Comparison of ENCODE assay signal across 9 mouse cellular contexts in the genomic region with DNA sequence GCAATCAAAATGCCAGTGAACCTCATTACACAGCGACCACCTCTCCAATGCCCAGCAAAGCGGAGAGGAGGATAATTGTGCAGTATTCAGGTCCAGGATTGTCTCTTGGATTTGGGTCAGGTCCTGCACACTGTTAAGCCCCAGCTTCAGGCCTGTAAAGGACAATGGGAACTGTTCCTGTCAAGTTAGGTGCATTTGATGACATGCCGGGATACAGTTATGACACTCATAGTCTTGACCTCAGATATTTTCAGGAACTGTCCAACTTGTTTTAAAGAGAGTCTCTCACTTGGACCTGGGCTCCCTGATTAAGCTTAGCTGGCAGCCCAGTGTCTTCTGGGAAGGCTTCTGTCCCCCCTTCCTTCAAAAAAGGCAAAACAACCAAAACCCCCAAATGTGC. TPM values are rescaled to one million over a fixed set of nuclear protein-coding genes. Genes with fewer than 3 reads are reported as not detected.
DNase-seq lines count a peak whose midpoint lies in the region; ATAC-seq lines count a peak whose summit lies in the region.
"Had no signal": no experiment of that assay in that cellular context is flagged by ENCODE, and none has a peak within 500 bp of the region (broad histone marks: within the 10 kb centered on the region; RNA-seq: fewer than 3 reads in every experiment).

No protein-coding gene starts in this region.

- peak overlapping the region; percentile 87 for H3K4me2 ChIP-seq in heart, embryonic 16.5 days (ENCODE audit: low read depth, low read length)
- H3K4me2 ChIP-seq in embryonic facial prominence, embryonic 12.5 days (replicated peaks) = peak overlapping the region; percentile 65
- 0 out of 2 replicates have a peak overlapping the region, but pooled peaks have one; percentile 6 for H3K4me2 ChIP-seq in hindbrain, embryonic 13.5 days
- H3K4me2 ChIP-seq in midbrain, embryonic 13.5 days (replicated peaks) = peak overlapping the region; percentile 75

- WGBS in heart, embryonic 16.5 days = 86% methylated on average over 3 of the region's 3 CpGs
- 87% methylated on average over 3 of the region's 3 CpGs for WGBS in embryonic facial prominence, embryonic 12.5 days
- WGBS in hindbrain, embryonic 13.5 days = 85% methylated on average over 3 of the region's 3 CpGs
- 79% methylated on average over 3 of the region's 3 CpGs for WGBS in midbrain, embryonic 13.5 days

- no peak overlapping the region for H3K9ac ChIP-seq in heart, embryonic 16.5 days (ENCODE audit: low read length)
- H3K9ac ChIP-seq in embryonic facial prominence, embryonic 12.5 days = no peak overlapping the region
- H3K9ac ChIP-seq in hindbrain, embryonic 13.5 days = no peak overlapping the region
- no peak overlapping the region for H3K9ac ChIP-seq in midbrain, embryonic 13.5 days (replicated peaks)

- peak overlapping the region; percentile 76 for H3K4me3 ChIP-seq in heart, embryonic 16.5 days (ENCODE audit: low read length)
- 0 out of 2 replicates have a peak overlapping the region, but pooled peaks have one; percentile 66 for H3K4me3 ChIP-seq in embryonic facial prominence, embryonic 12.5 days
- peak overlapping the region; percentile 66; the same call in 1 of the 2 replicates for H3K4me3 ChIP-seq in hindbrain, embryonic 13.5 days
- peak overlapping the region; percentile 61 for H3K4me3 ChIP-seq in midbrain, embryonic 13.5 days (replicated peaks)

- intact Hi-C loops in heart, postnatal 14 days (cut with DNase I) = loop anchor here (10.0 kb wide), 1 partner anchor 499 kb away; a partner anchor contains a TSS

- H3K27me3 ChIP-seq in heart, embryonic 16.5 days (ENCODE audit: control insufficient read depth, insufficient read depth, low read length) = no peaks in the 10 kb centered on the region
- H3K27me3 ChIP-seq in embryonic facial prominence, embryonic 12.5 days = peaks cover 5% of the 10 kb centered on the region; the same call in 1 of the 2 replicates
- H3K27me3 ChIP-seq in hindbrain, embryonic 13.5 days = peaks cover 11% of the 10 kb centered on the region
- H3K27me3 ChIP-seq in midbrain, embryonic 13.5 days = no peaks in the 10 kb centered on the region

- H3K9me3 ChIP-seq in heart, embryonic 16.5 days (replicated peaks; ENCODE audit: control insufficient read depth, low read length) = no peaks in the 10 kb centered on the region
- no peaks in the 10 kb centered on the region for H3K9me3 ChIP-seq in embryonic facial prominence, embryonic 12.5 days
- no peaks in the 10 kb centered on the region for H3K9me3 ChIP-seq in hindbrain, embryonic 13.5 days
- no peaks in the 10 kb centered on the region for H3K9me3 ChIP-seq in midbrain, embryonic 13.5 days

- no peaks in the 10 kb centered on the region for H3K36me3 ChIP-seq in heart, embryonic 16.5 days (ENCODE audit: control insufficient read depth, insufficient read depth)
- H3K36me3 ChIP-seq in embryonic facial prominence, embryonic 12.5 days = no peaks in the 10 kb centered on the region
- no peaks in the 10 kb centered on the region for H3K36me3 ChIP-seq in hindbrain, embryonic 13.5 days
- no peaks in the 10 kb centered on the region for H3K36me3 ChIP-seq in midbrain, embryonic 13.5 days

- ATAC-seq in heart, embryonic 16.5 days (replicated peaks; ENCODE audit: extremely low read depth, insufficient read depth, low FRiP score) = no peak
- no peak for ATAC-seq in embryonic facial prominence, embryonic 12.5 days (ENCODE audit: insufficient number of reproducible peaks, insufficient read depth, low FRiP score, low TSS enrichment)
- no peak for ATAC-seq in hindbrain, embryonic 13.5 days (ENCODE audit: low FRiP score)
- ATAC-seq in midbrain, embryonic 13.5 days = no peak

- no peak overlapping the region for H3K27ac ChIP-seq in heart, embryonic 16.5 days (ENCODE audit: low read length)
- no peak overlapping the region for H3K27ac ChIP-seq in embryonic facial prominence, embryonic 12.5 days
- H3K27ac ChIP-seq in hindbrain, embryonic 13.5 days = no peak overlapping the region
- H3K27ac ChIP-seq in midbrain, embryonic 13.5 days = no peak overlapping the region

- no peak for DNase-seq in heart, postnatal 14 days
- no peak for DNase-seq in cerebellum, postnatal 14 days
- DNase-seq in embryo, embryonic 10 days (ENCODE audit: low spot score) = no peak
- no peak for DNase-seq in kidney, adult 11 months
- DNase-seq: cerebellum, adult 2 months had no signal

- H3K4me1 ChIP-seq in heart, embryonic 16.5 days (ENCODE audit: control insufficient read depth, insufficient read depth, low read length) = peaks cover 3% of the 10 kb centered on the region; the same call in 1 of the 2 replicates
- no peaks in the 10 kb centered on the region for H3K4me1 ChIP-seq in embryonic facial prominence, embryonic 12.5 days
- peaks cover 21% of the 10 kb centered on the region for H3K4me1 ChIP-seq in hindbrain, embryonic 13.5 days (replicated peaks)
- H3K4me1 ChIP-seq in midbrain, embryonic 13.5 days (replicated peaks) = peaks cover 32% of the 10 kb centered on the region

RNA-seq across cellular contexts. Expression of a gene that starts 1.1 kb away (rescaled TPM):
- 6.3 and 10.6 TPM in 2 replicates for polyA plus RNA-seq in heart, embryonic 16.5 days (2015; fragmentation: Nextera tagmentation; extraction: Ambion mirVana)
- total RNA-seq in heart, postnatal 14 days (2021) = 1 to 10 TPM; 8.7 to 9.0 TPM
- 13.8 and 18.0 TPM in 2 replicates for polyA plus RNA-seq in embryonic facial prominence, embryonic 12.5 days (2016; fragmentation: Nextera tagmentation; extraction: Ambion mirVana)
- polyA plus RNA-seq in hindbrain, embryonic 13.5 days (2015; fragmentation: Nextera tagmentation; extraction: Ambion mirVana) = 11.2 and 12.0 TPM in 2 replicates
- 35.7 and 37.8 TPM in 2 replicates for polyA plus RNA-seq in midbrain, embryonic 13.5 days (2015; fragmentation: Nextera tagmentation; extraction: Ambion mirVana)

Comparison
In these comparisons a context has a peak if more than half of its experiments do, and no peak if none do; other contexts are left out.
1. H3K4me2 ChIP-seq: peak in every context shown above with its lines; median percentile 87 in heart, embryonic 16.5 days; 75 in midbrain, embryonic 13.5 days; 65 in embryonic facial prominence, embryonic 12.5 days; 6 in hindbrain, embryonic 13.5 days.